Comparison of ENCODE assay signal across 8 mouse cellular contexts in genomic region chr3:122729960-122730740, GRCm38 (mm10). TPM values are rescaled to one million over a fixed set of nuclear protein-coding genes. Genes with fewer than 3 reads are reported as not detected.
DNase-seq lines count a peak whose midpoint lies in the region; ATAC-seq and TF ChIP-seq lines count a peak whose summit lies in the region.

No protein-coding gene starts in this region.

- H3K27me3 ChIP-seq in embryonic facial prominence, embryonic 14.5 days (replicated peaks; ENCODE audit: control insufficient read depth, insufficient read depth, low read length): no peaks in the 10 kb centered on the region
- no peaks in the 10 kb centered on the region for H3K27me3 ChIP-seq in heart, embryonic 11.5 days (ENCODE audit: control insufficient read depth, insufficient read depth, low read length)
- H3K27me3 ChIP-seq in kidney, embryonic 14.5 days (ENCODE audit: control insufficient read depth, insufficient read depth, low read length): no peaks in the 10 kb centered on the region
- peaks cover 39% of the 10 kb centered on the region for H3K27me3 ChIP-seq in liver, embryonic 12.5 days (replicated peaks)
- H3K27me3 ChIP-seq in myocyte (ENCODE audit: control insufficient read depth, insufficient read depth, insufficient read length): no peaks in the 10 kb centered on the region

- peaks cover 19% of the 10 kb centered on the region for H3K79me2 ChIP-seq in myocyte (ENCODE audit: control insufficient read depth, insufficient read depth)

- peak; percentile 45; the same call in 1 of the 2 replicates for ATAC-seq in cerebellum, adult (ENCODE audit: insufficient number of reproducible peaks, low FRiP score, low TSS enrichment)
- peak; percentile 77 for ATAC-seq in embryonic facial prominence, embryonic 14.5 days (ENCODE audit: low read depth)
- ATAC-seq in heart, embryonic 11.5 days (replicated peaks; ENCODE audit: insufficient number of reproducible peaks, low FRiP score, low TSS enrichment): peak; percentile 77
- peak; percentile 82 for ATAC-seq in kidney, embryonic 14.5 days (ENCODE audit: low FRiP score, low TSS enrichment)
- peak; percentile 67 for ATAC-seq in liver, embryonic 12.5 days

- peak; percentile 53 for TF ChIP-seq POLR2A in myocyte (IDR thresholded peaks at IDR 0.05; ENCODE audit: insufficient read length, low read depth)

- no peaks in the 10 kb centered on the region for H3K36me3 ChIP-seq in embryonic facial prominence, embryonic 14.5 days (ENCODE audit: control insufficient read depth, insufficient read depth, low read length)
- no peaks in the 10 kb centered on the region for H3K36me3 ChIP-seq in heart, embryonic 11.5 days (ENCODE audit: control insufficient read depth, insufficient read depth, low read length)
- H3K36me3 ChIP-seq in kidney, embryonic 14.5 days (ENCODE audit: control insufficient read depth, insufficient read depth, low read length): no peaks in the 10 kb centered on the region
- H3K36me3 ChIP-seq in liver, embryonic 12.5 days: no peaks in the 10 kb centered on the region
- H3K36me3 ChIP-seq in myocyte (ENCODE audit: control insufficient read depth, insufficient read depth): no peaks in the 10 kb centered on the region

- H3K4me2 ChIP-seq in embryonic facial prominence, embryonic 14.5 days (ENCODE audit: low read depth, low read length): peak overlapping the region; percentile 82
- peak overlapping the region; percentile 95 for H3K4me2 ChIP-seq in heart, embryonic 11.5 days
- H3K4me2 ChIP-seq in kidney, embryonic 14.5 days (replicated peaks; ENCODE audit: low read depth, low read length): peak overlapping the region; percentile 76
- H3K4me2 ChIP-seq in liver, embryonic 12.5 days: peak overlapping the region; percentile 90
- peak overlapping the region; percentile 88 for H3K4me2 ChIP-seq in myocyte (ENCODE audit: low read depth)

- under 1% methylated on average over 19 of the region's 92 CpGs for WGBS in embryonic facial prominence, embryonic 14.5 days
- under 1% methylated on average over 90 of the region's 92 CpGs for WGBS in heart, embryonic 11.5 days (ENCODE audit: insufficient replicate concordance)
- under 1% methylated on average over 71 of the region's 92 CpGs for WGBS in kidney, embryonic 14.5 days
- WGBS in liver, embryonic 12.5 days (ENCODE audit: insufficient replicate concordance): under 1% methylated on average over 90 of the region's 92 CpGs

- peak overlapping the region; percentile 53 for H3ac ChIP-seq in myocyte (ENCODE audit: control insufficient read depth, insufficient read length)

- H3K4me3 ChIP-seq in embryonic facial prominence, embryonic 14.5 days (ENCODE audit: low read depth, low read length): peak overlapping the region; percentile 69
- peak overlapping the region; percentile 68 for H3K4me3 ChIP-seq in heart, embryonic 11.5 days (ENCODE audit: low read depth, low read length)
- H3K4me3 ChIP-seq in kidney, embryonic 14.5 days (ENCODE audit: low read length): peak overlapping the region; percentile 72
- H3K4me3 ChIP-seq in liver, embryonic 12.5 days: peak overlapping the region; percentile 66
- H3K4me3 ChIP-seq in myocyte: peak overlapping the region; percentile 89

- H3K27ac ChIP-seq in embryonic facial prominence, embryonic 14.5 days (replicated peaks; ENCODE audit: low read depth, low read length): peak overlapping the region; percentile 94
- H3K27ac ChIP-seq in heart, embryonic 11.5 days (ENCODE audit: low read depth, low read length): peak overlapping the region; percentile 77
- H3K27ac ChIP-seq in kidney, embryonic 14.5 days (ENCODE audit: low read depth, low read length): peak overlapping the region; percentile 88
- H3K27ac ChIP-seq in liver, embryonic 12.5 days: peak overlapping the region; percentile 63

- H3K4me1 ChIP-seq in embryonic facial prominence, embryonic 14.5 days (ENCODE audit: control insufficient read depth, insufficient read depth, low read length): peaks cover 8% of the 10 kb centered on the region
- H3K4me1 ChIP-seq in heart, embryonic 11.5 days (ENCODE audit: control insufficient read depth, insufficient read depth, low read length): 0 out of 2 replicates have a peak, but pooled peaks cover 3% of the 10 kb centered on the region
- H3K4me1 ChIP-seq in kidney, embryonic 14.5 days (ENCODE audit: control insufficient read depth, insufficient read depth, low read length): 0 out of 2 replicates have a peak, but pooled peaks cover 4% of the 10 kb centered on the region
- peaks cover 16% of the 10 kb centered on the region; the same call in 1 of the 2 replicates for H3K4me1 ChIP-seq in liver, embryonic 12.5 days

- no peak for DNase-seq in cerebellum, adult 9-10 months
- peak; percentile 79 for DNase-seq in embryonic facial prominence, embryonic 14.5 days (ENCODE audit: low spot score)
- DNase-seq in spleen, postnatal 4 days (ENCODE audit: low spot score in 2 of 2): peak; percentile 30 to 75

- peak overlapping the region; percentile 84 for H3K9ac ChIP-seq in embryonic facial prominence, embryonic 14.5 days (ENCODE audit: low read depth, low read length)
- H3K9ac ChIP-seq in heart, embryonic 11.5 days (ENCODE audit: low read depth, low read length): peak overlapping the region; percentile 83
- H3K9ac ChIP-seq in kidney, embryonic 14.5 days (ENCODE audit: low read depth, low read length): peak overlapping the region; percentile 77
- peak overlapping the region; percentile 63 for H3K9ac ChIP-seq in liver, embryonic 12.5 days

- no peaks in the 10 kb centered on the region for H3K9me3 ChIP-seq in embryonic facial prominence, embryonic 14.5 days (ENCODE audit: control insufficient read depth, low read length)
- no peaks in the 10 kb centered on the region for H3K9me3 ChIP-seq in heart, embryonic 11.5 days (replicated peaks; ENCODE audit: control insufficient read depth, low read length)
- H3K9me3 ChIP-seq in kidney, embryonic 14.5 days (ENCODE audit: control insufficient read depth, low read length): no peaks in the 10 kb centered on the region
- H3K9me3 ChIP-seq in liver, embryonic 12.5 days (replicated peaks): no peaks in the 10 kb centered on the region

TF ChIP-seq in myocyte, 11 proteins besides CTCF, POLR2A, EP300 and RAD21:
- no peak for TF ChIP-seq SRF (IDR thresholded peaks at IDR 0.05; ENCODE audit: control insufficient read depth, insufficient read length, low read depth)
- TF ChIP-seq MYOG (IDR thresholded peaks at IDR 0.05; ENCODE audit: control insufficient read depth in 1 of 3, insufficient read depth in 1 of 3, insufficient read length in 2 of 3, low read depth in 2 of 3): peak in 1 of 3 experiments; percentile 18
- TF ChIP-seq USF1 (IDR thresholded peaks at IDR 0.05; ENCODE audit: low read depth): no peak
- no peak for TF ChIP-seq E2F4 (IDR thresholded peaks at IDR 0.05; ENCODE audit: insufficient read depth)
- TF ChIP-seq CEBPB (IDR thresholded peaks at IDR 0.05; ENCODE audit: insufficient read depth, poor library complexity, severe bottlenecking): no peak
- TF ChIP-seq POLR2AphosphoS2 (IDR thresholded peaks at IDR 0.05; ENCODE audit: insufficient read length, low read depth): peak; percentile 29
- TF ChIP-seq REST (IDR thresholded peaks at IDR 0.05; ENCODE audit: insufficient read depth, insufficient read length): no peak
- TF ChIP-seq MYOD1 (IDR thresholded peaks at IDR 0.05; ENCODE audit: control insufficient read depth in 1 of 3, insufficient read length in 2 of 3, low read depth in 2 of 3): no peak
- no peak for TF ChIP-seq TCF12 (IDR thresholded peaks at IDR 0.05; ENCODE audit: insufficient read depth, poor library complexity, severe bottlenecking)
- no peak for TF ChIP-seq MAX (IDR thresholded peaks at IDR 0.05; ENCODE audit: low read depth)
- TF ChIP-seq TCF3 (IDR thresholded peaks at IDR 0.05; ENCODE audit: insufficient read length, low read depth): no peak

RNA-seq across cellular contexts. Expression of gene Pde5a, which starts 1.4 kb away (rescaled TPM):
- 6.7 and 7.3 TPM in 2 replicates for polyA plus RNA-seq in embryonic facial prominence, embryonic 14.5 days (2014; fragmentation: Nextera tagmentation; extraction: Ambion mirVana)
- polyA plus RNA-seq in heart, embryonic 11.5 days (2014; fragmentation: Nextera tagmentation; extraction: Ambion mirVana): 3.1 and 4.5 TPM in 2 replicates
- polyA plus RNA-seq in kidney, embryonic 14.5 days (2014; fragmentation: Nextera tagmentation; extraction: Ambion mirVana): 5.7 and 7.4 TPM in 2 replicates
- polyA plus RNA-seq in liver, embryonic 12.5 days (2016; fragmentation: Nextera tagmentation; extraction: Ambion mirVana): 2.6 and 2.9 TPM in 2 replicates
- 4.5 TPM for polyA plus RNA-seq in myocyte (2012; fragmentation: generic; extraction: Trizol)
